Mouse (Mus musculus): ENCODE results near the gene Trio.

The Trio gene

GRCm38 (mm10) chr15:28037651-28038050 lies 12.0 kb upstream of the Trio start:
- no peak for DNase-seq (ENCODE audit: low read depth)

- DNase-seq (ENCODE audit: low read depth) = no peak
Observed at GRCm38 (mm10) chr15:28035601-28036000, 10.0 kb upstream of the Trio start.

- DNase-seq (ENCODE audit: low read depth) = no peak
Observed at GRCm38 (mm10) chr15:28034636-28035035, 9.0 kb upstream of the Trio start.

DNA sequence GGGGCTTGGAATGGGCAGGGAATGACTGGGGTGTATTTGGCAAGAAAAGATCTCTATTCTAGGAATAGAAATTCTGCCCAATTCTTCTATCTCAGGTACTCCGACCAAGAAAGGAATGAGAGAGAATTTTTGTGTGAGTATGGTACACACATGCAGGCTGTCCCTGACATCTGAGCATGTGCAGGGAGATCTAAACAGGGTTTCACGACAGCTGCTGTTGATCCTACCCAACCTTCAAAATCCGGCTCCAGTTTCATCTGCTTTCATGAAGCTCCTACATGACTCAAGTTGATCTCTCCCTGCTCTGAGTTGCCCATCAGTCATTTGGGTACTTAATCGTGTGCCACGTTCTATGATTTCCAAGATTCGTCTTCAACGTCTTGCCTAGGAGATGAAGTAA lies 3.7 kb upstream of the Trio start:
- no peak for DNase-seq (ENCODE audit: low read depth)

- no peak for DNase-seq (ENCODE audit: low read depth)
Observed at GRCm38 (mm10) chr15:28028542-28028941, 2.9 kb upstream of the Trio start.

DNA sequence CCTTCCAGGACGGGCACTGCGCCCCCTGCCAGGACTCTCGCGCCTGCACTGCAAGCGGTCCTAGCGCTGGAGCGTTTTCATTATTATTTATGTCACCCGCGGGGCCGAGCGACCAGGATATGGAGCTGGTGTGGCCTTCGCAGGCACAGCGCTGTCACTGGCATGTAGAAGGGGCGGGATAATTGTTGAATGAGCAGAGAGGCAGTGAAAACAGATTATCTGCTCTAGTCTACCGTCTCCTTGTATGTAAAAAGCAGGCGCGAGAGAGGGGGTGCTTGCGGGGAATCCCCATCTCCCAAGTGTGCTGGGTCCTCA lies 476 bp upstream of the Trio start:
- no peak for DNase-seq (ENCODE audit: low read depth)

DNA sequence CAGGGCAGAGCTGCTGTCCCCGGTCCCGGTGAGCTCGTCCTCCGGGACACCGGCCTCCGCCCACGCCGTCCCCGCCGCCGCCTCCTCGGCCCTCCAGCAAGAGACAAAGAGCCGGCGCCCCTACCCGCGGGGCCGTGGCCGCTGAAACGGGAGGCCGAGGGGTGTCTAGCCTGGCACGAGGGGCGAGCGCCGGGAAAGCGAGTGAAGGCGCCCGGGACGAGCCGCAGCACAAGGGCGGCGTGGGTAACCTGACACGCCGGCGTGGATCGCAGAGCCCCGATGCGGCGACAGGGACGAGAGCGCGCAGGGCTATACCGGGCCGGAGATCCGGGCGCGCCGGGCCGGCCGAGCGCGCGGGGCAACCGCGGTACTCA lies 696 bp downstream of the Trio start:
- no peak for DNase-seq (ENCODE audit: low read depth)

DNA sequence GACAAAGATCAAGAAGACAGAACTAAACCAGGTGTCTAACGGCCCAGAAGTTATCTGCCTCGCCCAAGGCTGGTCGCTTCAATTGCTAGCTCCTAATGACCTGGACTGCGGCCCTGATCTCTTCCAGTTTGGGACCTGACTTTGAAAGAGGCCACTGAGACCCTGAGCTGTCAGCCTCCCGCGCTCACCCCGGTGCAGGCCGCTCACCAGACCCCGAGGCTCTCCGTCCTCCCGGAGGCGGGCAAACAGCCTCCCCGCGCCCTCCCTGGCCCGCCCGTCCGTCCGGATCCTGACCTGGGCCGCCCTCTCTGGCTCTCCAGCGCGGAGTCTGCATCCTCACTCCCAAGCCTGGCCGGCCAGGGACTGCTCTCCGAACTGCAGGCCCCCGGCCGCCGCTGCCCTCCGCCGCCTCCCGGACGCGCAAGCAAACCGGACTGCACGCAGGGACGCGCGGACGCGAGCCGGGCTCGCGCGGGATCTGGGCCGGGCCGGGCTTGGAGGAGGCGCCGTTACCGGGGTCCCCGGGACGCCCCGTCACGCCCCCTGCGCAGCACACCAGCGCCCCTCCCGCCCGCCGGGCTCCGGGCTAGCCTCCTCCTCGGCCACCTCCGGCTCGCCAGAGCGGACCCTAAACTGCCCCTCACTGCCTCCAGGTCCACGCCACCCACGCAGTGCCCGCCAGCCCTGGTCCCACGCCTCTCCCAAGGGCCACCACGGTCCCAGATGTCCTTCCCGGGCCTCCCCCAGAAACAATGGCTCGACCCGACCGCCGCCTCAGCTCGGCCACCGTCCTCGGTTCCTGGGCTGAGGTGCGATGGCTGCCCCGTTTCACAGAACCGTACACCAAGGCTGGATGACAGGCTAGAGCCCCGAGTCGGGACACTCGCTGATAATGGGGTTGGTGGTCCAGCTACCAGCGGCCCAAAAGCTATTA lies 1.4 kb downstream of the Trio start:
- DNase-seq (ENCODE audit: low read depth) = no peak

DNA sequence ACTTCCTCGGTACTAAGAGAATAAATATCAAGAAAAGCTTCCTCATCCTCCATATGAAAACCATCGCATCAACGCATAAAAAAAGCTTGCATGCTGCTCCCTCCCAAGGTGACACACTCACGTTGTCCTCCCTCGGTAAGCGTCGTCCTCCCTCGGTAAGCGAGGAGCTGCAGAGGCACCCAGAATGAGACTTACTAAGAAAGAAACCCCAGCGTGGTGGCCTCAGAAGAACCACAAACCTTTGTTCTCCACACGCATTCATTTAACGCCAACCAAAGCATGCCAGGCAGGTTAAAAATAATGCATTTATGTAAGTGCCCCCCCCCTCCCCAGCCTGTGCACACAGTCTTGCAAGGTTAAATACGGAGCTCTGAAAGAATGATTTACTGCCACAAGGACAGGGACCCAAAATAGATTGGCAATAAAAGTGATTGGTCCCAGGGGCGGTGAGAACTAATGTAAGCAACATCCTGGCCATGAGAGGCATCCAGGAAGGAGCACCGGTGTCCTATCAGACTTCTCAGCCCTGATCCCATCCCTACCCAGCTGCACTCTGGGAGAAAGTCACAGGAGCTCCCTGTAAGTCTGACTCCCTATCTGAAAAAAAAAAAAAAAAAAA lies 3.9 kb downstream of the Trio start:
- DNase-seq (ENCODE audit: low read depth) = no peak

GRCm38 (mm10) chr15:28019393-28020070 lies 6.1 kb downstream of the Trio start:
- DNase-seq (ENCODE audit: low read depth) = no peak

GRCm38 (mm10) chr15:28007516-28007915 lies 18.1 kb downstream of the Trio start:
- no peak for DNase-seq (ENCODE audit: low read depth)

DNA sequence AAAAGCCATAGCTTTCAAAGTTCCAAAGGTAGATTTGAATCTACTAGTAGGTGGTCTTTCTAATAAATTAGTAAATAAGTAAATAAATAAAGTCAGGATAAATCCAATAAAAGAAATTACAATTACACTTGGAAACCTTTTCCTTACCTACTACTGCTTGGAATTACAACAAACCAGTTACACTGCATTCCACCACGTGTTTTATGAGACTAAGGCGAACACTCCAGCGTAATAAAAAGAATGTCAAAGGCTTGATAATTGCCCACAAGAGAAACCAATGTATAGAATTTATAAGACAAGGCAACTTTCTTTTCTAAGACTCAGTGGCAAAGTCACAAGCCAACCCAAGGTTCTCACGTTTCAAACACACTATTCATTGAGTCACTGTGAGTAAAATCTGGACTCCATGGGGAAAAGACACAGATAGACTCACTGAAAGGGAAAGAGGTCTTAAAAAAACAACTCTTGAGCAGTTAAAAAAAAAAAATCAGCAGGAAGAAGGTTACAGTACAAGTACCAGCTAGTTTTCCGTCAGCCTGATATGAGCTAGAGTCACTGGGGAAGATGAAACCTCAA lies 21.4 kb downstream of the Trio start:
- no peak for DNase-seq (ENCODE audit: low read depth)

DNA sequence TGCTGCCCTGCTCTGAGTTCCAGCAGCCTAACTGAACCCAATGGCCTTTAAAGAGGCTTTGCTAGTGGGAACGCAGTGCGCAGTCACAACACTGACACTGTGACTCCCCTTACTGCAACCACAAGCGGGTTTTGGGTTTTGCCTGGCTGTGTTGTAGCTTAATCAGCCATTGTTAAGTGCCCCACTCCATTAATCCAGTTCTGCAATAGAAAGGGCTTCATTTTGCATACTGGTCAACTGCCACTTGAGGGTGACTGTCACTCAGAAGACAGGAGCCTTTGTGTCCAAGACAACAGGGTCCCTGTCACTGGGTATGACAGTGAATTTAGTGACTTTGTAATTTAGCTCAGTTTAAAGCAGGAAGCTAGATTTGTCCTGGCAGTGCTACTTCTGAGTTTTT lies 23.1 kb downstream of the Trio start:
- no peak for DNase-seq (ENCODE audit: low read depth)

GRCm38 (mm10) chr15:28001299-28001698 lies 24.3 kb downstream of the Trio start:
- no peak for DNase-seq (ENCODE audit: low read depth)

DNA sequence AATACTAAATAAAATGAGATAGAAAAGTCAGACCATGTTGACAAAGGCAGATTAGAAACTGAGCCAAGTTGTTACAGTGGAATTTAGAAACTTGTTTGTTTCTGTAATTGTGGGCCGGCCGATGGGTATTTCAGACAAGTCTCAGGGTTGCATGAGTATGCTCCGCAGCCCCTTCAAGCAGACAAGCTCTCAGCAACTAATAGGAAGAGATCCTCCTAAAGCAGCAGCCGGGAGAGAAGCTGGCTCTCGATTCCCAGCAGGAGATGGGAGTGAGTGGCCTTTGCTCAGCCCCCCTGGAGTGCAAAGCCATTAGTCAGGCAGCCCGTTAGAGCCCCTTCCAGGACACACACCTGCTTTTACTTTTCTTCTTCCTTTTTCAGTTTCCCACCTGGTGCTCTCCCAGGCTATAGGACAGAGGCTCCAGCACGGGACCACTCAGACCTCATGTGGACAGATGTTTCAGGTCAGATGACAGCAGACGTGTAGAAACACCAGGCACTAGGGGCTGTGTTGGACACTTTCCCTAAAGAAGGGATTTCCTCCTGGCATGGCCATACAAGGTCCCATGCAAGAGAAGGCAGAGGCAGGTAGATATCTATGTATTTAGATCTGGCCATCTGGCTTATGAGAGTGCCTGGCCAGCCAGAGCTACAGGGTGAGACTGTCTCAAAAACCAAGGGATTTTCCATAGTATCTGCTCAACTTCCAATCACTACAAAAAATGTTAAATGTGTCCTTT lies 26.9 kb downstream of the Trio start:
- no peak for DNase-seq (ENCODE audit: low read depth)

- DNase-seq (ENCODE audit: low read depth) = no peak
Observed at GRCm38 (mm10) chr15:27997917-27998316, 27.7 kb downstream of the Trio start.

GRCm38 (mm10) chr15:27997391-27997841 lies 28.2 kb downstream of the Trio start:
- no peak for DNase-seq (ENCODE audit: low read depth)

GRCm38 (mm10) chr15:27996750-27997149 lies 28.9 kb downstream of the Trio start:
- DNase-seq (ENCODE audit: low read depth) = no peak

DNA sequence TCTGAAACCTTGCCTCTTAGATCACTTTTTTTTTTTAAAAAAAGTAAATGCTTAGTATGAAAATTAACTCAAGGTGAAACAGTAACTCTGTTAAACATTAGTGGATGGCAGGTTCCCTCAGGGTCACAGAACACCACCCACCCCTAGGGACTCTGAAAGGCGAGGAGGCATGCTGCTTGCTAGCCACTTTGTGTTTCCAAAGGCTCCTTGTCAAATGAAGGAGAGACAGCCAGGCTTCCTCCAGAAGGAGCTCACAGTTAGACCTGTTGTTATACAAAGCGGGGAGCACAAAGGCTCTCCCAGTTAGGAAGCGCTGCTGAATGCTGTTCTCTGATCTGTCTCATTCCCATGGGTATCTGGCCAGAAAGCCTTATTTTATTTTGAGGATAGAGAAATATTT lies 30.2 kb downstream of the Trio start:
- DNase-seq (ENCODE audit: low read depth) = no peak

- no peak for DNase-seq (ENCODE audit: low read depth)
Observed at GRCm38 (mm10) chr15:27994870-27995269, 30.8 kb downstream of the Trio start.

DNA sequence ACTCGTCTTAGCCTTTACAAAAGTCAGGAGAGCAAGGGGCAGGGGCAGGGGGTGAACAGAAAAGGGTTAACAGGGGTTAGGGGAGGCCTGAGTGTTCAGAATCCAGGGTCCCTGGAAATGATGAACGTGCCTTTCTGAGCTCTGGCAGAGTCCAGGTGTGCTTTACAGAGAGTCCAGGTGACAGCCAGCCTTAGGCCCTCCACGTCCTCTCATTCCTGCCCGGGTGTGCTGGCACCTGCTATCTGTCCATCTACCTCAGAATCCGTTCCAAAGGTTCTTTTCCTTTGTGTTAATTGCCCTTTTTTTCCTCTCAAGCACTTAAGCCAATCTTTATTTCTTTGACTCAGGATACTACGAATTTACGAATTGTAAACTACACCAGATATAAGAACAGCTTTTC lies 32.1 kb downstream of the Trio start:
- DNase-seq (ENCODE audit: low read depth) = no peak

- no peak for DNase-seq (ENCODE audit: low read depth)
Observed at GRCm38 (mm10) chr15:27992596-27992995, 33.1 kb downstream of the Trio start.
